Mouse (Mus musculus) lung, postnatal 36 days (tissue): Measurements from ENCODE around the gene Hcar2.

Experiments
- DNase-seq: peaks from one replicate; pipeline ENCODE4 v3.0.0; 2022; ENCODE audit warnings: mixed read lengths

Hcar2 gene

DNA sequence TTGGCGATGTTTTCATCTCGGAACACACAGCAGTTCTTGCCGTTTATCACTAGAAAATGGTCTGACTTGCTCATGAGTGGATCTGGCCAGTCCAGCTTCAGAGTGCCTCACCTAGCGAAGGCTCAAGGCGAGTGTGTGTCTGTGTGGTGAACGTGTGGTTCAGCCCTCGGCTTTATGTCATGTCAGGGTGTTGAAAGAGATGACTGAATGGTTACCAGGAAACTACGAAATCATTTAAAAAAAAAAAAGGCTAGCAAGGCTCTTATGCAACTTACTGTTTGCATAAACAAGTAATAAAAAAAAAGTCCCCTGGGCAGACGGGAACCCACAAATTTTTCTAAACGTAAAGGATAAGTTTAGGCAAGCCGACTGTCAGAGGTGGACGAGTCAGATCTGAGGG lies at the start of gene Hcar2:
Gene Hcar2 (minus strand): TSS at position 135 of the 400 bp plus-strand sequence.
- peak; percentile 56 for DNase-seq

DNA sequence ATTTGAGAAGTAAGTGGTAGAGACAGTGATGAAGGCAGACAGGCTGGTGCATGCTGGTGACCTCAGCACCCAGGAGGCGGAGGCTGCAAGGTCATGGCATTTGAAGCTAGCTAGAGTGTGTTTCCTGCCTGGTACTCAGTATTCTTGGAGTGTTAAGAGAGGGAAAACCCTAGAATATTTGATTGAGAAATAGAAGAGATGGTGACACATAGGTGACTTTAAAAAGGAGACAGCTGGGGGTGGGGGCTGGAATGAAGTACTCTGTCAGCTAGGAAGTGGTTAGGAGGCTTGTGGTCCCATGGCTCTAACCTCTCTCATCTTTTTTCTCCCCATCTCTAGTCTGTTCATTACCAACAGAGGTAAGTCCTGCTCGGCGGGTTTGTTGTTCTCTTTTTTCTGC lies 49.6 kb upstream of the Hcar2 start:
- no peak for DNase-seq

DNA sequence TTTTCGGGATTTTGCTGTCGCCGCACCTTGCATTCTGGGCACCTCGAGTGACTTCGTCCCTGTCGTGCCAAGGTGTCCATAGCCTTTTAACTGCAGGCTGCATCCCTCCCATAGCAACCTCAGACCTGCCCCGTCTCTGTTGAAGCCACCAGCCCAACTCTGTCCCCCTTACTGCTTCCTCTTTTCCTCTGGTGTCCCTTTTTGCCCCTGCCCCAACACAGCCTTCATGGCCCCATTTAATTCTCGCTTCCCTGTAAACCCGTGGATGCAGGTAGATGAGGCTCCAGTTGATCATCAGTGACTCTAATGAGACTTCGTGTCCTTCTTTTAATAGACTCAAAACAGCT lies 42.3 kb upstream of the Hcar2 start:
- no peak for DNase-seq

DNA sequence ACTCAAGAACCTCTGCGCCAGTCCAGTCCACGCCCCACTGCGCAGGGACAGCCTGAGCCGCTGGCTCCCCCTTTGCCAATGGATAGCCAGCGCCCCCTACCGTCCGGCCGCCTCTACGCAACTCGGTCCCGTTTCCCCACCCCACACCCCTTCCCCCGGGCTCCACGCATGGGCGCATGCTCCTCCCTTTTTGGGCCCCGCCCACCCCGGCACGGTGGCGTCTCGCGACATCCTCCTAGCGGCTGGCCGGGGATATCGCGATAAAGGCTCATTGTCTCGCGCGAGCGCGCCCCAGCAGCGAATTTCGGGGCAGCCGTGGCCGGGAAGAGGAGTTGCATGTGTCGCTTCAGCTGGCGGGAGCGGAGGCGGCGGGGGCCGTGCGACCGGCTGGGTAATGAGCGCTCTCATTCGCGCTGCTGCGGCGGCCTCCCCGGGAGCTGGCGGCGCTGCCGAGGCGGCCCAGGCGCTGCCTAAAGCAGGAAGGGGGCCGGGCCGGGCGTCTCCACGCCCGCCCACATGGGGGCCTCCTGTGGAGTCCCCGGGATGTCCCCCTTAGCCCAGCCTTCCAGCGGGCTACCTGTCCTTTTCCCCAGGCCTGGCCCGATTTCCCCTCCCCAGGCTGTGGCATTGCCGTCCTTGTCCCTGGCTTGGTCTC lies 41.8 kb upstream of the Hcar2 start, which contains the start of gene Denr:
Gene Denr (plus strand): TSS at position 200 of the 655 bp plus-strand sequence.
- DNase-seq: peak; percentile 98

DNA sequence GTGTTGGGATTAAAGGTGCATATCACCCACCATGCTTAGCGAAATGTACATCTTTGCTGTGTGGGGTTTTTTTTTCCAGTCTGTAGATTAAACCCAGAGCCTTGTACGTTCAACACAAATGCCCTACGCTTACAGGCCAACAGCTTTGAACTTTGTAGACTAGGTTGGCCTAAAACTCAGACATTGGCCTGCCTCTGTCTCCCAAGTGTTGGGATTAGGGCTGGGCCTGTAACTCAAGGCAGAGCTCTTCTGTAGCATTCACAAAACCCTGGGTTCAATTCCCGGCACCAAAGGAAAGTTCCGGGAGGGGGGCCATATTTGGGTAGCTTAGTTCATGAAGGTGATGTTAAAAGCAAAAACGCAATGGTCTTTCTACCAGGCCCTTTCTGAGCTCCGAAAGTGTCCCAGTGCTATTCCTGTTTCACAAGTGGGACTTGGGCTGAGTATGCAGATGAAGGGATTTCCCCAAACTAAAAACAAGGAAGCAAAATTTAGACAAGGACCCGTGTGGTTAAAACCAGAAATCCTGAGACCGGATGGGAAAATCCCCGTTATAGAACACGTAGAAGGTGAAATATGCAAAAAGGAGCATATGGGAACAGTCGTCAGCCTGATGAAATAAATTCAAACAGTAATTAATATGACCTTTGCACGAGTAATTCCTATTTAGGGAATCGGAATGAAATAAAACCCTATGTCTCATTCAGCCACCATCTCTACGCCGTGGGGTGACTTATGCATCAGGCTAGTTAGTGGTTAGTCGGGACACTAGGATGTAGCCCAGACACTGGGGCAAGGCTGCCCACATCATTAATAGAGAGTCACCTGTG lies 41.1 kb upstream of the Hcar2 start:
- DNase-seq: no peak

DNA sequence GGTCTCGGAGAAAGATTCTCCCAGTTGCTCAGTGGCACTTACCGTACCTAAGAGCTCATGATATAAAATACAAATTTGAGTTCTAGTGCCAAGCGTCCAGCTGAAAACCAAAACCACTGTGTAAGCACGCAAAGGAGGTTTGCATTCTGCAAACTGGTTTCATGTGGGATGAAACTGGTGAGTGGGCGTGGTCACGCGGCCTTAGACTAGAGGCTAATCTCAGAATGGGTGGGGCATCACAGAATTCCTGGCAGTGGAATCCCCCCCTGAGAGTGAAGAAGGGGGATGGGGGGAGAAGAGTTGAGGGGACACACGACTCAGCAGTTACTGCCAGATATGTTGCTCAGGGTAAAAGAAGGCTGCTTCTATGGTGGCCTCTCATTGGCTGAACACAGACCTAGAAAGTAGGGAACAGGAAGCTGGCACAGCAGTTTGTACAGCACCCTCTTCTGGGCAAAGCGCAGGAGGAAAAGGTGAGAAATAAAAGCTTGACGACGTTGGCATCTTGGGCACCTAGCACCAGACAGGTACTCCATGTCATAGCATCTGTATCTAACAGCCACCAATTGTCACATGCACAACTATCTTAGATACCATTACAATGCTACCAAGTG lies 38.9 kb upstream of the Hcar2 start:
- DNase-seq: peak; percentile 53

DNA sequence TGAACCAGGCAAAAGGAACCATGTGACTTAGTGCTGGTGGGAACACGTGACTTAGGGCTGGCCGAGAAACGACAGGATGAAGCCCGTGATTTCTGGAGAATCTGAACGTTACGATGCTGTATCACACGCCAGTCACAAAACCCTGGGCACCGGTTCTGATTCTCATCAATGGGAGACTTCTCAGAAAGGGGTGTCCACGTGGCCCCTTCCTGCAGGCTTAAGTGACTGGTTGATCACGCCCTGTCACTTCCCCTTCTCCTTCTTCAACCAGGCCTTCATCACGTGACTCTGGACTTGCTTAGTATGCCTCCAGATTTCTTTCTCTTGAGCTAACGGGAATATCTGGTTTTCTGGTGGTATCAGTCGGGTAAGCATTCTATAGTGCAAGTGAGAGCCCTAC lies 32.1 kb upstream of the Hcar2 start:
- peak; percentile 61 for DNase-seq

DNA sequence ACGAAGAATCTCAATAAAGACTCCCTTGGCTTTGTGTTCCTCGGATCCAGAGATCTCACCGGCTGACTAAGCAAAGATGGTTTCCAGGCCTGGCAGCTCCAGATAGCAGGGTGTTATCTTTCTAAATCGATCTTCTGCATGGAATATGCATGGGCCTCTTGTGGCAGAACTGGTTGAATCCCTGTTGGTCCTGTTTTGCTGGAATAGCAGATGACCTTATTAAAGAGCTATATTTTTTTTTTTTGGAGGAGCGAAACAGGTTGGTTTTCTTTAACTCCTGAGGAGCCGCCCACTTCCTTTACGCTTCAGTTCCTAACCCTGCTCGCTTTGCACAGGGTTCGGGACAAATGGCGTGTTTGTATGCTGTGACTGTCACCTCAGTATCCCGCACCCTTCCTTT lies 31.1 kb upstream of the Hcar2 start:
- no peak for DNase-seq

DNA sequence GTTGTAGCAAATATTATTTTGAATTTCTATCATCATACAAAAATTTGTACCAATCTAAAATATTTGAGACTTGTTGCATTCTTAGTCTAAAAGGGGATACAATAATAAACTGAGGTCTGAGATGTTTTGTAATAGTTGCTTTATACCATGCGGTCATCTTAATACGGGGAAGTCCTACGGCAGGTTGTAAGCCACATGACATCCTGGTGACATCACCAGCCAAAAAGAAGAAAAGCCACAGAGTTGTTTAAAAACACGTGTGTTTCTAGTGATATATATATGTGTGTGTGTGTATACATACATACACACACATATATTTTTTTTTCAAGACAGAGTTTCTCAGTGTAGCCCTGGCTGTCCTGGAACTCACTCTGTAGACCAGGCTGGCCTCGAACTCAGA lies 28.2 kb upstream of the Hcar2 start:
- DNase-seq: no peak

DNA sequence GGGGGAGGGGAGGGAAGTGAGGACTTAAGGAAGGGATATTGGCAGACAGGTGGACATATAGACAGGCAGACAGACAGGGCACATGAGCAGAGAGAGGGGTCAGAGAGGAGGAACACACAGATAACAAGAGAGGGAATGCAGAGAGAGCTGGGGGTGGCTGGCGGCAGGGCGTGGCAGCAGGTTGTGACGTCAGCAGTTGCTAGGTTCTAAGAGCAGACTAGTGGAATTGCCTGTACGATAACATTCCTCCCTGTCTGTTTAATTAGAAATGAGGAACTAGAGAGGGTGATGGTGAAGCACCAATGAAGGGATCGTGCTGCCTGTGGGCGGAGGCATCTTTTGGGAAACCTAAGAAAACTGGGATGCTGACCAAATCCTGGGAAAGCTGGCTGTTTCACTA lies 26.4 kb upstream of the Hcar2 start:
- peak; percentile 55 for DNase-seq

DNA sequence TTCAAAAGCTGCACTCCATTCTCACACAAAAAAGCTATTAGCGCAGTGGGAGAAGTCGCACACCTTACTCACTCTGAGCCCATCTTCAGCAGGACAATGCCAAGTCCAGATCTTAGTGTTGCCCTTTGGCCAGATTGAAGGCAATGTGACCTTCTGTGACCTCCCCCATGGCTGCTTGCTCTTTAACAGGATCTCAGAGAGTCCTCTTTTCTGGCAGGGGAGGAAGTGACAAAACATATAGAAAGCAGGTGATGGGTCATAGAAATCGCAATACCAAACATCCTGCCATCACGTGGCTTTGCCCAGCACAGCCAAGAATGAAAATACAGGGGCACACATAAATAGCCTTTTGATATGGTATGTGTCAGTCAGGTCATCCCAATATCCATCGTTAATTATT lies 25.7 kb upstream of the Hcar2 start:
- DNase-seq: peak; percentile 15

DNA sequence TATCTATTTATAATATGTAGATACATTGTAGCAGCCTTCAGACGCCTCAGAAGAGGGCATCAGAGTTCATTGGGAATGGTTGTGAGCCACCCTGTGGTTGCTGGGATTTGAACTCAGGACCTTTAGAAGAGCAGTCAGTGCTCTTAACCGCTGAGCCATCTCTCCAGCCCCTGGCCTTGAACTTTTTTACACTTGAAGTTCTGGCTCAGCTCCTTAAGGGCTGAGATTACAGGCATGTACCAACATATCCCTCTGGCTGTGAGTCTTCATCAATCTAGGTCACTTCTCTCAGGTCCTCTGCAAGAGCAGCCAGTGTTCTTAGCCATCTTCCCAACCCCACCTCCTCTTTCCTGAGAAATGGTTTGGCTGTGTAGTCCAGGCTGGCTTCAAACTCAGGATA lies 25.0 kb upstream of the Hcar2 start:
- no peak for DNase-seq

DNA sequence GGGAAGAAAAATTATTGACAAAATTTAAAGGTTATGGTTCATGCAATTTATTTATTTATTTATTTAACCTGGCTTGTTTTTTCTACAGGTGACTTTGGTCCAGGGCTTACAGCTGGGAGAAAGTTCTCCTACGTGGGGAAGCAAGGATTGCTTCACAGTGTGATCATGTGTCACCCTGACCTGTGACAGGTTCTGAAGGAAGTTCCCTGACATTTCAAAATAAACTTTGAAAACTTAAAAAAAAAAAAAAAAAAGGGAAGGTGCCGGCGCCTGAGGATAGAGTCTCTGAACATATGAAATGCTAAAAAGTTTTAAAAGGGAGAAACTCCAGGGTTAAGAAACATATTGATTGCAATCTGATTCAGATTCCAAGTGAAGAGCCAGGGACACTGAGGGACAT lies 21.1 kb upstream of the Hcar2 start:
- DNase-seq: no peak

DNA sequence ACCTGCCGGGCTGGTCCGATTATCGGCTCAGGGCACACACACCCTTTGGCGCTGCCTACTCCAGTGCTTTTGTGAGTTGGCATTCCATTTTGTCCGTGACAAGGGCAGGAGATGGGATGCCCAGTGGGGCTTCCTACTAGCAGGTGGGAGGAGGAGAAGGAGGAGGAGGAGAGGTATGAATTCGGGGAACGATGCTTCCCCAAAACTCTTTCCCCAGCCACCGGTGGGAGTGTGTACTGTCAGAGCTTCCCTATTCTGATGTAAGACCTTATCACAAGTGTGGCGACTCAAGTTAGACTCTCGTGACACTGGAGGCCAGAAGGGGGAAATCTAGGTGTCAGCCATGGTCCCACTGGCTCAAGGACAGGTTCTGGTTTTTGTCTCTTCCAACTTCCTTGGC lies 19.0 kb upstream of the Hcar2 start:
- DNase-seq: no peak

DNA sequence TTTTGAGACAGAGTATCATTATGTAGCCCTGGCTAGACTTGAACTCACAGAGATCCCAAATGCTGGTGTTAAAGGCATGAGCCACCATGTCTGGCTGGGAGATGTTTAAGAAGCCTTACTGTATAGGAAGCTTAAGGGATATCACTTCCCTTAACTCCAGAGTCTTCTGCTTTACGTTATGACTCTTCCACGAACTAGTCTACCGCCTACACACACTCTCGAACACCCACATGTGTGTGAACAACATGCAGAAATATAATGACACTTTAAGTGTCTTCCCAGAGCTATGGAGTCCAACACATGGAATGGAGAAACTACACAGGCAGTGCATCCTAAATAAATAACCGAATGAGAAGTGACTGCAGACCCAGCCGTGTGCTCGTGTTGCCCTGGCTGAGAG lies 18.6 kb upstream of the Hcar2 start:
- no peak for DNase-seq

DNA sequence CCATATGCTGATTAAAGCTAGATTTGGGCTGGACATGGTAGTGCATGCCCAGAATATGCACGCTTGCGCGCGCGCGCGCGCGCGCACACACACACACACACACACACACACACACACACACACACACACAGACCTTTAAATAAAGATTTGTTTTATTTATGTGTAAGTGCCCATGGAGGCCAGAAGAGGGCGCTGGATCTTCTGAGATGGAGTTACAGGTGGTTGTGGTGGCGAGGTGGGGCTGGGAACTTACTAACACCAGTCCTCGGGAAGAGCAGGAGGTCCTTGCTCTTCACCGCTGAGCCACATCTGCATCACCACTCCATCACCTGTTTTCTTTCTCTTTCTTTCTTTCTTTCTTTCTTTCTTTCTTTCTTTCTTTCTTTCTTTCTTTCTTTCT lies 15.5 kb upstream of the Hcar2 start:
- DNase-seq: no peak

DNA sequence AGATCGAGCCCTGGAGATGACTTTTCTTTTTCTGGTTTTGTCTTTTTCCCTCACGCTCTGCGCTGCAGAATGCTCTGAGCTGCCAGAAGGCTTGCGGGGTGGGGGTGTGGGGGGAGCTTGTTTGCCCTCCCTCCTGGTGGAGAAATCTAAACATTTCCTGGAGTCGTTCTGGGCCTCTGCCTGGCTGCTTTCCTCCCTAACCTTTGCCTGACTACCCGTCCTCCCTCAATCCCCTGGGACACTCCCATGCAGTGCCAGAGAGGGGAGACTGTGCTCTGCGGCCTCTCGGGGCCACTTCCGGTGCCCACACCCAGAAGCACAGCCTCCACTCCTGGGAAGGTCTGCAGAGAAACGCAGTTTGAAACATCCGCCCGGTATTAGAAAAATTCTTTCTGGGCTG lies 14.6 kb upstream of the Hcar2 start, which contains the start of gene Hcar1:
Gene Hcar1 (minus strand): TSS at position 93 of the 400 bp plus-strand sequence.
- peak; percentile 31 for DNase-seq

DNA sequence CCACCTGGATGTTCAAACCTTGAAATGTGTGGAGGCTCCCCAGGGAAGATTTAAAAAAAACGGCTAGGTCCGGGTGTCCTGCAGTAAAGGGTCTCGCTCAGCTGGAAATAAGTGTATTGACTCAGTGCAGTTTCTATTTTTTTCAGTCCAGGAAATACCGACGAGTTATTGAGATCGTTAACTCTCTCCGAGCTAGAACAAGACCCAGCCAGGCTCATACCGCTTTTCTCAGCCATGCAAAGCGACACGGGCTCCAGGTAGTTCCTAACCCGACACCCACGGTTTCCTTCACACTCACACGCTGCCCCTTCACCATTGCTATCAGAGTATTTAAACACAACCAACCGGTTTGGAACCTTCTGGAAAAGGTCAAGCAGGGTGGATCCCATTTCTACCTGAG lies 12.8 kb upstream of the Hcar2 start:
- DNase-seq: no peak

DNA sequence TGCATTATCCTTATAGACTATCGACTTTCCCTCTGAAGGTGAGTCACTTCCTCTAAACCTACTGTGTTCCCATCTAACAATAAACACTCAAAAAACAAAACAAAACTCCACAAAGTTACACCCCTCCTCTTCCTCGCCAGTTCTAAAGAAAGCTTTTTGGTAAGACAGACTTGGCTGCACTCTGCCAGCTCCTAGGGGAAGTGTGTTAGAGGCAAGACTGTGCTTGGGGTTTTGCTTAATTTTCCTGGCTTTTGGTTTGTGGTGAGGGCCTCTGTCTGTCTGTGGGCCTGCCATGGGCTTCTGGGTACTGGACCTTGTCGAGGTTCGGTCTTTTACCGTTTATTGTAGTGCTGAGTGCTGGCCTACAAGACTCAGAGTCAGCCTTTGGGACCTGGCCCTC lies 8.9 kb upstream of the Hcar2 start:
- DNase-seq: no peak

DNA sequence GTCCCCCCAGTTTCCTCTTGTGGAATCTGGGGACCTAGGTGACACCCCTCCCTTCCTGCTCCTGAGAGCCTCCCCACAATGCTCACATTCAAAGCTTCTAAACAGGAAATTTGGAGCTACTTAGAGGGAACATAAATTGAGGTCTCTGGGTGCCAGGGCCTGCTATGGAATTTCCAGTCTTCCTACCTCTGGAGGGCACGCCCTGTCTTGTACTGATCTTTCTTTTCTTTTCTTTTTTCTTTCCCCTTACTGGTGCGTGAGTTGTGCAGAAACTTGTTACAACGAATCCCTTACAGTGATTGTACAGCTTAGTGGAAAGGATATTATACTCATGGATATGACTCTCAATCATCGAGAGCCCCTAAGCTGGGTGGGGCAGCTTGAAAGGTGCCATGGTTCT lies 4.3 kb upstream of the Hcar2 start:
- no peak for DNase-seq

DNA sequence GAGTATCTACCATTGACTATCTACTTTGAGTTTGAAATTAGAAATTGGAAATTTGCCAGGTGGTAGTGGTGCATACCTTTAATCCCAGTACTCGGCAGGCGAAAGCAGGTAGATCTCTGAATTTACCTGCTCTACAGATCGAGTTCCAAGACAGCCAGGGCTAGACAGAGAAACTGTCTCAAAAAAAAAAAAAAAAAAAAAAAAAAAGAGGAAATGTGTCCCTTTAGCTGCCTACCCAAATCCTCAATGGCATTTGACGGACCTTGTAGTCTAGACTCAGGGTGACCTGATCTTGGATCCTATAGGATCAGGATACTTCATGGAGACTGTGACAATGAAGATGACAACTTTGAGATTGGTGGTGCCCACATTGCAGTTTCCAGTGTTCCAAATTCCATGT lies 1.2 kb upstream of the Hcar2 start:
- no peak for DNase-seq

DNA sequence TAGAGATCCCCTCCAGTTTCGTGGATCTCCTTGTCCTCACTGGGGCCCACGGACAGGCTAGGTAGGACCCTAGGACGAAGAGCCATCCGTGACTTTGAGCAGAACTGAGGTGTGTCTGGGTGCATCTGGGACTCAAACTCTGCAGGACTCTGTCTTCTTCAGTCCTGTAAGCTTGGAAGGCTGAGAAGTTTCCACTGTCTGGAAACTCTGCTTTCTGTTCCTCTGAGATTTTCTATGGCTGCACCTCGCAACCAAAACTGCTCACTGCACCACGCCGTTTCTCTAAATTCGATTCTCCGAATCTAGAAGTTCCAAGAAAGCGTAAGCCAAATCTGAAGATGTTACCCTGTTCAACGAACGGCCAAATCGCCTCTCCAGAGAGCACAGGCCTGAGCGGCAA lies 1.4 kb downstream of the Hcar2 start:
- DNase-seq: no peak

DNA sequence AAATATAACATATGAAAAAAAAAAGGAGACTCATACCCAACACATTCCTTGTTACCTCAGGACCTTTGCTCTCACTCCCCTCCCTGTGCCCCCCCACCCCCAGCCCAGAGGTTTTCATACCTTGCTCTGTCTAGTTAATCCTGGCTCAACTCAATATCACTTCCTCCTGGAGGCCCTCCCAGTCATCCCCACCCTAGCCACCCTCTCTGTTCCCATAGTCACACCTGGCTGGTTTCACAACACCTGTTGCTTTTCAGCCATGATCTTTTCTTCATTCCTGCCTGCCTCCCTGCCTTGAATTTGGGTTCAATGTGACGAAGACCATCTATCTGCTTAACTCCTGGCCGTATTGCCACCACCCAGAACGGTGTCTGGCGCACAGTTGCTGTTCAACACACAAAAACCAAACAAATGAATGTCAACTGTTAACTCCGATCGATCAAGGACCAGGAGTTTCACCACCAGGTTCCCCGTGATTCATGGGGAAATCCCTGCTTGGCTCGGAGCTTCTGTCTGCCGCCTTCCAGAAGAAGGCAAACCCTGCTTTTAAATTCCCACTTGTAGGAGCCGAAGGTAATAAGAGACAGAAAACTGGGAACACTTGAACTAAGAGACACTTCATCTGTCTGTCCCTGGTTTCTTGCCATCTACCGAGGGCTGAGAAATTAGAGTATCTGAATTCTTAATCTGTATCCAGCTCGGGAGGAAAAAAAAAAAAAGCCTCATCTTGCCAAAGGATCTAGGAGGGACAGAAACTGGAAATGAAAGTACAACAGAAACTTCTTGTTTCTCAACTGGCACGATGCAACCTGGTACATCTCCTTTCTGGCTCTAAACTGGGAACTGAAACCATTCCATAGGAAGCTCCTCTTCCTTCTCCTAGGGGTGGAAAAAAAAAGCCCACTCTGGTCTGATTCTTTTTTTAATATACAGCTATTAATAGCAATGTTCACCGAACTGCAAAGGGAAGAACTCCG lies 2.6 kb downstream of the Hcar2 start:
- peak; percentile 58 for DNase-seq
